Mouse (Mus musculus) erythroblast, adult 5-6 weeks (primary cell): ENCODE results near the gene A630095E13Rik. TPM values are rescaled to one million over a fixed set of nuclear protein-coding genes. Genes with fewer than 3 reads are reported as not detected.
"Not testable (repeated sequence)": the region's sequence is repeated elsewhere in the genome, so short reads cannot be mapped to it uniquely, and the experiment has no call there.

Experiments
- ATAC-seq: replicated peaks from 2 replicates; pipeline ENCODE4 v1.8.0; 2016; ENCODE audit warnings: moderate number of reproducible peaks, mild to moderate bottlenecking, moderate TSS enrichment, inconsistent platforms; ENCODE audit not compliant: poor library complexity, low FRiP score, severe bottlenecking
- total RNA-seq, 2 experiments: library from RNA; stranded (forward) in 1 of 2; stranded (reverse) in 1 of 2; fragments of 150-400 nt in 1 of 2; fragments of 200-764, 138-1000 nt in 1 of 2; gene quantifications; 2 replicates each; pipeline versions ENCODE4 v1.2.3 to v1.2.4; 2015 to 2017; ENCODE audit warnings: low replicate concordance in 2 of 2

A630095E13Rik gene
- total RNA-seq (2015; ENCODE audit: low replicate concordance) (not detected in 2 replicates), total RNA-seq (2017; ENCODE audit: low replicate concordance) (0.56 TPM in 1 of 2 replicates, not detected in the other)

DNA sequence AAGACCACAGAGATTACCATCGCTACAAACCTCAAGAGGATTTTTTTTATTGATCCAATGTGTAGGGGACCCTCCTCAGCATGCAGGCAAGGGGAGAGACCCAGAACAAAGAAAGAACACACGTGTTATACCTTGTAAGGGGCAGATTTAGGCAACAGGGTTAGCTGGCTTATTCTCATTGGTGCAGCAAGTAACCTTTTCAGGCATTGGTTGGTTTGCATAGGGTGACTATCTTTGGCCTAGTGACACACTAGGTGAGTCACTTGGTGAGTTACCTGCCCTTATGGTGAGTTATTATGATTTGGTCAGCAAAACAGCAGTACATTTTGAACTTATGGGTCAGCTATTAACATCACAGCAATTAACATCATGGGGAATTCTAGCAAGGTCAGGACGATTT lies at the start of gene A630095E13Rik:
Gene A630095E13Rik (minus strand): TSS at position 101 of the 400 bp plus-strand sequence.
- not testable (repeated sequence) for ATAC-seq

DNA sequence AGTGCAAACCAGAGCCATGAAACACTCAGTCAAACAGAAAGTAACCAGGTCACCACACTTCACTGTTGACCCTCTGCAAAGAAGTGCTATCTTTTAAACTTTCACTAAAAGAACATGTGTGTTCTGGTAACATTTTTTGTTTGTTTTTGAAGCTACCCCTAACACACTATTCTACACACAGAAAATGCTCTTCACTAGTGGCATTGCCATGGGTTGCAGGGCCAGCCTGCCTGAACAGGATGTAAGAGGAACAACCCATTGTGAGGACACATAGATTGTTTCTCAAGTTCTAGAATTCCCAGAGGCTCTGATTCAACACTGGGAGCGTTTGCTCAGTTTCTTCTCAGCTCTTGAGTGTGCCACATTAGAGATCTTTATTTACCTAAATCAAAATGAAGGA lies 49.7 kb upstream of the A630095E13Rik start, which contains the start of gene Acrv1:
Gene Acrv1 (plus strand): TSS at position 301 of the 400 bp plus-strand sequence.
- ATAC-seq: no peak

- ATAC-seq: no peak
Observed at GRCm38 (mm10) chr9:36687329-36687728, 44.2 kb upstream of the A630095E13Rik start.

DNA sequence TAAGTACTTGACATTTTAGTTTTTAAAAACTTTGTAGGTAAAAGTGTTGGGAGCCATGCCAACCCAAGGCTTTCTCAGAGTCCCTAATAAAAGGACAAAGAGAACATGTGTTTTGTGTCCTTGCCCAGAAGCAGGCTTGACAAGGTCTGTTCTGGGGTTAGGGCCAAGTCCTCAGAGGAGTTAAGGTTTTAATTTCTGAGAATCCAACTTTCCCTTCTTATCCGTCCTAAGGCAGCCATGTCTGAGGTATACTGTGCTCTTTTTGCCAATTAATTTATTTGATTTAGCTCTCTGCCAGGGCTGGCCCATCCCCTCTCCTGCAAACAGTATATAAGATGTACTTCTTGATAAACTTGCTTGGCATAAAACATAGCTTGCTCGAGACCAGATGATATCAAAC lies 38.2 kb upstream of the A630095E13Rik start:
- no peak for ATAC-seq

Other genes starting within 250 kb of the A630095E13Rik start
- not detected in 2 replicates for gene Gm7257, start 211.5 kb downstream of the A630095E13Rik start, total RNA-seq (2015; ENCODE audit: low replicate concordance)
- gene Gm7257, start 211.5 kb downstream of the A630095E13Rik start, total RNA-seq (2017; ENCODE audit: low replicate concordance): not detected in 2 replicates
- not detected in 2 replicates for gene Gm9513, start 167.7 kb downstream of the A630095E13Rik start, total RNA-seq (2015; ENCODE audit: low replicate concordance)
- not detected in 2 replicates for gene Gm9513, start 167.7 kb downstream of the A630095E13Rik start, total RNA-seq (2017; ENCODE audit: low replicate concordance)
- gene Gm5615, start 101.4 kb downstream of the A630095E13Rik start, total RNA-seq (2015; ENCODE audit: low replicate concordance): not detected in 2 replicates
- gene Gm5615, start 101.4 kb downstream of the A630095E13Rik start, total RNA-seq (2017; ENCODE audit: low replicate concordance): not detected in 2 replicates
- not detected in 2 replicates for gene Gm17689, start 60.7 kb downstream of the A630095E13Rik start, total RNA-seq (2015; ENCODE audit: low replicate concordance)
- gene Gm17689, start 60.7 kb downstream of the A630095E13Rik start, total RNA-seq (2017; ENCODE audit: low replicate concordance): not detected in 2 replicates
- gene Acrv1, start 49.8 kb upstream of the A630095E13Rik start, total RNA-seq (2015; ENCODE audit: low replicate concordance): not detected in 2 replicates
- gene Acrv1, start 49.8 kb upstream of the A630095E13Rik start, total RNA-seq (2017; ENCODE audit: low replicate concordance): not detected in 2 replicates
- 9.0 and 13.1 TPM in 2 replicates for gene Chek1, start 83.7 kb upstream of the A630095E13Rik start, total RNA-seq (2015; ENCODE audit: low replicate concordance)
- gene Chek1, start 83.7 kb upstream of the A630095E13Rik start, total RNA-seq (2017; ENCODE audit: low replicate concordance): 9.8 and 18.5 TPM in 2 replicates
- gene Stt3a, start 124.3 kb upstream of the A630095E13Rik start, total RNA-seq (2015; ENCODE audit: low replicate concordance): 59.9 and 134 TPM in 2 replicates
- gene Stt3a, start 124.3 kb upstream of the A630095E13Rik start, total RNA-seq (2017; ENCODE audit: low replicate concordance): 93.0 and 125 TPM in 2 replicates
- gene Ei24, start 154.0 kb upstream of the A630095E13Rik start, total RNA-seq (2015; ENCODE audit: low replicate concordance): 11.9 and 17.1 TPM in 2 replicates
- gene Ei24, start 154.0 kb upstream of the A630095E13Rik start, total RNA-seq (2017; ENCODE audit: low replicate concordance): 8.1 and 10.9 TPM in 2 replicates
- not detected in 2 replicates for gene Fez1, start 178.5 kb upstream of the A630095E13Rik start, total RNA-seq (2015; ENCODE audit: low replicate concordance)
- not detected in 2 replicates for gene Fez1, start 178.5 kb upstream of the A630095E13Rik start, total RNA-seq (2017; ENCODE audit: low replicate concordance)